Mouse (Mus musculus) small intestine, adult 2 months (tissue): ENCODE results near the gene Prss33.

Source experiments
- CTCF ChIP-seq: fragments of 200-500 bp; IDR thresholded peaks from 2 replicates; pipeline ENCODE4 v1.5.1; 2012; ENCODE audit warnings: low read depth, mild to moderate bottlenecking, control low read depth, inconsistent platforms, low read length, moderate library complexity, mixed read lengths; ENCODE audit not compliant: insufficient replicate concordance, insufficient read length; ENCODE audit errors: extremely low read depth
- POLR2A ChIP-seq: fragments of 200-500 bp; IDR thresholded peaks from 2 replicates; pipeline ENCODE4 v1.6.1; 2012; ENCODE audit warnings: low read depth, mild to moderate bottlenecking, control low read depth, inconsistent platforms, low read length, moderate library complexity

- TF ChIP-seq POLR2A (no peak), CTCF (no peak)
Observed at GRCm38 (mm10) chr17:23819235-23819634, 16.6 kb downstream of the Prss33 start.
